Mouse (Mus musculus): Measurements from ENCODE around the gene Metrnl. TPM values are rescaled to one million over a fixed set of nuclear protein-coding genes. Genes with fewer than 3 reads are reported as not detected.
A peak's percentile ranks its signal among the peaks of the same experiment; 100 is the strongest.

Metrnl gene
- total and polyA plus RNA-seq, 3 experiments: not detected

DNA sequence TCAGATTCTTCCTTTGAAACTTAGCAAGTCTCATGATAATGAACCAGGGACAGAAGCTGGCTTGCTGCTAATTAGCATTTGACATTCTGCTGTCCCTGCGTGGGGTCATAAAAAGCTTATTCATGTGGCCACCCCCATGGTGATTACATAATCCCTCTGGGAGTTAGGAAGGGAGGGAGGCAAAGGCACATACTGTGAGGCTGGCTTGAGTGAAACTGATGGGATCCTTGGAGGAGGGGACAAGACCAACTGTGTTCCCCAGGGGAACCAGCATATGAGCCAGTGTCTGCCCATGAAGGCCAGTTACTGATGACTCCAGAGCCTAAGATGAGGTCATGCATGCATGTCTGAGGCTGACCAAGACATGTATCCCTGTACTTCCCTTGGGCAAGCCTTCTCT, 33.5 kb downstream of the Metrnl start:
- Histone ChIP-seq H3K9me3 (replicated peaks) (no peaks in the 10 kb centered on the region), H3K4me1 (ENCODE audit: insufficient read depth, low read depth, low read length) (no peaks in the 10 kb centered on the region), H3K36me3 (replicated peaks) (no peaks in the 10 kb centered on the region), H3K27me3 (ENCODE audit: insufficient read depth, low read length) (no peaks in the 10 kb centered on the region; the same call in 1 of the 2 replicates), H3K4me3 (ENCODE audit: low read depth, low read length) (no peak overlapping the region)
- no peak for TF ChIP-seq CTCF (IDR thresholded peaks at IDR 0.05; ENCODE audit: low read depth, low read length)
- TF ChIP-seq GATA1 (IDR thresholded peaks at IDR 0.05; ENCODE audit: borderline replicate concordance, low read length): no peak
- TF ChIP-seq TAL1 (conservative IDR thresholded peaks at IDR 0.05; ENCODE audit: low read depth, low read length): no peak
- no peak for TF ChIP-seq GATA2 (IDR thresholded peaks at IDR 0.05; ENCODE audit: borderline replicate concordance, low read depth, low read length)
- TF ChIP-seq POLR2AphosphoS5 (IDR thresholded peaks at IDR 0.05; ENCODE audit: insufficient replicate concordance, low read depth, low read length): no peak
- no peak for DNase-seq (ENCODE audit: low spot score)
- ATAC-seq (ENCODE audit: extremely low read depth, insufficient number of reproducible peaks, low FRiP score, poor library complexity, severe bottlenecking): no peak

DNA sequence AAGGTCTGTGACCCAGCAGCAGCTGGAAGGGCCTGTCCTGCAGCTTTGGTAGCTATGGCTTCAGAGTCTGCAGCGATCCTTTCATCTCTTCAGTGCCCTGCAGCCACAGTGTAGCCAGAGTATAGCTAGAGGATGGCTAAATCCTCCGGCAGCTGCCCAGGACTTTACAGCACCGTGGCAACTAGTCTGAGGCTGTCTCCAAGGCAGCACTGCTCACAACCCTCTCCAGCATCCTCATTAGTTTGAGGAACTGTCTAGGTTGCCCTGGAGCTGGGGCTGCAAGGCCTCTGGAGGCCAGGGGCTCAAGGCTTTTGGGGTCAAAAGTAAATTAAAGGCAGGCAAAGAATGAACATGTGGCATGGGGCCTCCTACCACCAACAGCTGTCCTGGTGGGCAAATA, 37.3 kb downstream of the Metrnl start:
- no peaks in the 10 kb centered on the region; the same call in 1 of the 2 replicates for H3K27me3 ChIP-seq (ENCODE audit: insufficient read depth, low read length)
- no peaks in the 10 kb centered on the region for H3K4me1 ChIP-seq (ENCODE audit: insufficient read depth, low read depth, low read length)
- no peaks in the 10 kb centered on the region for H3K36me3 ChIP-seq (replicated peaks)
- H3K4me3 ChIP-seq (ENCODE audit: low read depth, low read length): no peak overlapping the region
- ATAC-seq (ENCODE audit: extremely low read depth, insufficient number of reproducible peaks, low FRiP score, poor library complexity, severe bottlenecking) (no peak), DNase-seq (ENCODE audit: low spot score) (no peak)
- H3K9me3 ChIP-seq (replicated peaks): no peaks in the 10 kb centered on the region
- TF ChIP-seq TAL1 (conservative IDR thresholded peaks at IDR 0.05; ENCODE audit: low read depth, low read length) (no peak), GATA1 (IDR thresholded peaks at IDR 0.05; ENCODE audit: borderline replicate concordance, low read length) (no peak)

DNA sequence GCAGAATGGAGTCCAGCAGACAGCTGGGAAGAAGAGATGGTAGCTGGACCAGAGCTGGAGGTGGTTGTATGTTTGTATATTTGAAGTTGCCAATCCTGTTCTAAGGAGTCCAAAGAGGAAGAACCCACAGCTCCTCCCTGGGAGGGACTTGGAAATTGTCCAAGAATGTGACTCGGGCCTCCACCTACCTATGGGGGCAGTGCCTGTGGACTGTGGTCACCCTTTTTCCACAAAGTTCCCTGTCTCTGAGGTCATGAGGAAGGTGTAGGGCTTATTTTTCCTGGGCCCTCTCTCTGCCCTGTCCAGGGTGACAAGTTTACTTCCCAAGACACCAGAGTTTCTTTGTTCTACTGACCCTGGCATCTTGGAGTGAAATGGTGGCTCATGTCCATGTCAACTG, 39.6 kb downstream of the Metrnl start:
- no peak overlapping the region for H3K4me3 ChIP-seq (ENCODE audit: low read depth, low read length)
- H3K9me3 ChIP-seq (replicated peaks): no peaks in the 10 kb centered on the region
- H3K36me3 ChIP-seq (replicated peaks): no peaks in the 10 kb centered on the region
- no peaks in the 10 kb centered on the region; the same call in 1 of the 2 replicates for H3K4me1 ChIP-seq (ENCODE audit: insufficient read depth, low read depth, low read length)
- no peak for DNase-seq (ENCODE audit: low spot score)
- ATAC-seq (ENCODE audit: extremely low read depth, insufficient number of reproducible peaks, low FRiP score, poor library complexity, severe bottlenecking): no peak
- TF ChIP-seq CTCF (IDR thresholded peaks at IDR 0.05; ENCODE audit: low read depth, low read length) (no peak), POLR2AphosphoS5 (IDR thresholded peaks at IDR 0.05; ENCODE audit: insufficient replicate concordance, low read depth, low read length) (no peak), TAL1 (conservative IDR thresholded peaks at IDR 0.05; ENCODE audit: low read depth, low read length) (no peak), GATA1 (IDR thresholded peaks at IDR 0.05; ENCODE audit: borderline replicate concordance, low read length) (no peak), GATA2 (IDR thresholded peaks at IDR 0.05; ENCODE audit: borderline replicate concordance, low read depth, low read length) (no peak)
- no peaks in the 10 kb centered on the region for H3K27me3 ChIP-seq (ENCODE audit: insufficient read depth, low read length)

DNA sequence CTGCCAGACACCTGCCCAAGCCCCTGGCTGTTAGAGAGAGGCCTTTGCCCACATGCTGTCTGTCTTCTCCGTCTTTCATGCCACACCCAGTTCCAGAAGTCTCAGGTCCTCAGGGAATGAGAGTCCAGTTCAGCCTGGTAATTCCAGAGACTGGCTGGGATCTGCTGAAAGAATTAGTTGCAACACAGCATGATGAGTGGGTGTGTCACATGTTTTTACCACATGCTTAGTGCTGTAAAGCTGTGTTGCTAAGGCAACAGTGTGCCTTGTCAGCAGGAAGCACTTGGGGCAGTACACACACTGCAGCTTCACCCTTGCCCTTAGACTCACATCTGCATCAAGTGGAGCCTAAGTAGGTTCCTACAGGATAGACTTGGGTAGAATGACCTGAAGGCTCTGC, 40.1 kb downstream of the Metrnl start:
- ATAC-seq (ENCODE audit: extremely low read depth, insufficient number of reproducible peaks, low FRiP score, poor library complexity, severe bottlenecking) (no peak), DNase-seq (ENCODE audit: low spot score) (no peak)
- Histone ChIP-seq H3K27me3 (ENCODE audit: insufficient read depth, low read length) (no peaks in the 10 kb centered on the region), H3K9me3 (replicated peaks) (no peaks in the 10 kb centered on the region), H3K36me3 (replicated peaks) (no peaks in the 10 kb centered on the region), H3K4me3 (ENCODE audit: low read depth, low read length) (no peak overlapping the region), H3K4me1 (ENCODE audit: insufficient read depth, low read depth, low read length) (no peaks in the 10 kb centered on the region; the same call in 1 of the 2 replicates)
- TF ChIP-seq TAL1 (conservative IDR thresholded peaks at IDR 0.05; ENCODE audit: low read depth, low read length): no peak
- no peak for TF ChIP-seq GATA2 (IDR thresholded peaks at IDR 0.05; ENCODE audit: borderline replicate concordance, low read depth, low read length)
- no peak for TF ChIP-seq CTCF (IDR thresholded peaks at IDR 0.05; ENCODE audit: low read depth, low read length)
- no peak for TF ChIP-seq POLR2AphosphoS5 (IDR thresholded peaks at IDR 0.05; ENCODE audit: insufficient replicate concordance, low read depth, low read length)
- no peak for TF ChIP-seq GATA1 (IDR thresholded peaks at IDR 0.05; ENCODE audit: borderline replicate concordance, low read length)

DNA sequence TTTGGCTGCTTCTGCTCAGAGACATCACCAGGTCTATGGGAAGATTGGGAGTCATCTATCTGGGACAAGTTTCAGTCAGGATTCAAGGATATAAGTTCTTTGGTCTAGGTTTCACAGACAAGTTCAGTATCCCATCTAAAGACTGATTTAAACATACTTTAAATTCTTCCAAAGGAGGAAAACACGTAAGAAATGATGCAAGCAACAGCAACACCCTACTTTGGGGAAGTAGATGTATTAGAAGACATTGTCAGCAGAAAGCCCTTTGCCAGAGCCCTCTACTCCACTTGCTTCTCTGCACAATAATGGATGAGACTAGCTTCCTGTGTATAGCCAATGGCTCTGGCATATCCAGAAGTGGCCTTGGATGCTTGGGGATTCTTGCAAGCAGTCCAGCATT, 41.8 kb downstream of the Metrnl start:
- ATAC-seq (ENCODE audit: extremely low read depth, insufficient number of reproducible peaks, low FRiP score, poor library complexity, severe bottlenecking) (no peak), DNase-seq (ENCODE audit: low spot score) (no peak)
- H3K27me3 ChIP-seq (ENCODE audit: insufficient read depth, low read length): peaks cover 11% of the 10 kb centered on the region
- no peaks in the 10 kb centered on the region for H3K36me3 ChIP-seq (replicated peaks)
- H3K4me3 ChIP-seq (ENCODE audit: low read depth, low read length): no peak overlapping the region
- no peak for TF ChIP-seq GATA2 (IDR thresholded peaks at IDR 0.05; ENCODE audit: borderline replicate concordance, low read depth, low read length)
- no peak for TF ChIP-seq TAL1 (conservative IDR thresholded peaks at IDR 0.05; ENCODE audit: low read depth, low read length)
- no peak for TF ChIP-seq GATA1 (IDR thresholded peaks at IDR 0.05; ENCODE audit: borderline replicate concordance, low read length)
- no peak for TF ChIP-seq POLR2AphosphoS5 (IDR thresholded peaks at IDR 0.05; ENCODE audit: insufficient replicate concordance, low read depth, low read length)
- no peak for TF ChIP-seq CTCF (IDR thresholded peaks at IDR 0.05; ENCODE audit: low read depth, low read length)
- no peaks in the 10 kb centered on the region; the same call in 1 of the 2 replicates for H3K4me1 ChIP-seq (ENCODE audit: insufficient read depth, low read depth, low read length)
- H3K9me3 ChIP-seq (replicated peaks): no peaks in the 10 kb centered on the region

DNA sequence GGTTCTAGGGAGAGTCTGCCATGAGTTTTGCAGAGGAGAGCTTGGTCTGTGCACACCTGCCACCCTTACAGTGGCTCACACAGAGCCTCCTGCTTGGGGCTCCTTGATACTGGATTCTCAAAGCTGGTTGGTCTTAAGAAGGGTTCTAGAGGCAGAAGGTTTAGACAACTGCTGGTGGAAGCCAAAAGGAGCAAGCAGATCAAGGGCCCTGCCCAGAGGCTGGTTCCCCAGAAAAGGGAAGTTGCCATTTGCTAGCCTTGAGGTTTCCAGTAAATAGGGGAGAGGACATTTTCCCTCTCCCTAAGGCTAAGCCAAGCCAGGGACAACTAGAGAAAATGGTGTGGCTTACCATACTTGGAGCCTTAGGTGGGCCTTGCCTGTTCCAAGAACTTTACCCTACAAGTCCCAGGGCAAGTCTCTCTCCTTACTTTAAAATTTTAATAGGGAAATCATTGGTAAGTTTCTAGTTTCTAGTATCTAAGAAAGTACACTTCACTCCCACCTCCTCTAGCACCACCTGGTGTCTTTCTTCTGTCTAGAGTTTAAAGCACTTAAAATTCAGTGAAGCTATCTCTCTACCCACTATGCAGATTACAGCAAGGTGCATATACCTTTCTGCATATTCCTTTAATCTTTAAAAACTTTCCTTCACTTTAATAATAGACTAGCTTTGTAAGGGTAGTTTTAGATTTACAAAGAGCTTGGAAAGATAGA, 42.7 kb downstream of the Metrnl start:
- ATAC-seq (ENCODE audit: extremely low read depth, insufficient number of reproducible peaks, low FRiP score, poor library complexity, severe bottlenecking) (no peak), DNase-seq (ENCODE audit: low spot score) (peak; percentile 5)
- H3K4me3 ChIP-seq (ENCODE audit: low read depth, low read length): no peak overlapping the region
- H3K36me3 ChIP-seq (replicated peaks): no peaks in the 10 kb centered on the region
- no peaks in the 10 kb centered on the region; the same call in 1 of the 2 replicates for H3K4me1 ChIP-seq (ENCODE audit: insufficient read depth, low read depth, low read length)
- peaks cover 11% of the 10 kb centered on the region for H3K27me3 ChIP-seq (ENCODE audit: insufficient read depth, low read length)
- TF ChIP-seq GATA2 (IDR thresholded peaks at IDR 0.05; ENCODE audit: borderline replicate concordance, low read depth, low read length) (no peak), GATA1 (IDR thresholded peaks at IDR 0.05; ENCODE audit: borderline replicate concordance, low read length) (no peak), POLR2AphosphoS5 (IDR thresholded peaks at IDR 0.05; ENCODE audit: insufficient replicate concordance, low read depth, low read length) (no peak), TAL1 (conservative IDR thresholded peaks at IDR 0.05; ENCODE audit: low read depth, low read length) (no peak), CTCF (IDR thresholded peaks at IDR 0.05; ENCODE audit: low read depth, low read length) (no peak)
- H3K9me3 ChIP-seq (replicated peaks): no peaks in the 10 kb centered on the region
